Mouse (Mus musculus) liver, embryonic 12.5 days (tissue): ENCODE data around the gene Klhl6. TPM values are rescaled to one million over a fixed set of nuclear protein-coding genes. Genes with fewer than 3 reads are reported as not detected.

Experiments
- ATAC-seq: fragments of 200-750 bp; cut with Nextera tagmentation; 2 replicates; pipeline ENCODE4 v1.8.0; 2017; ENCODE audit warnings: moderate number of reproducible peaks, mild to moderate bottlenecking, moderate library complexity
- H3K27ac ChIP-seq: fragments of 300-500 bp; sonication (generic); 2 replicates; pipeline ENCODE4 v1.5.1; 2016; ENCODE audit warnings: mild to moderate bottlenecking
- H3K27me3 ChIP-seq: fragments of 300-500 bp; sonication (generic); replicated peaks from 2 replicates; pipeline ENCODE4 v1.6.1; 2016; ENCODE audit warnings: mild to moderate bottlenecking, moderate library complexity
- H3K36me3 ChIP-seq: fragments of 300-500 bp; sonication (generic); 2 replicates; pipeline ENCODE4 v1.6.1; 2016; ENCODE audit warnings: mild to moderate bottlenecking, moderate library complexity
- H3K4me1 ChIP-seq: fragments of 300-500 bp; sonication (generic); 2 replicates; pipeline ENCODE4 v1.6.1; 2016
- H3K4me2 ChIP-seq: fragments of 300-500 bp; sonication (generic); 2 replicates; pipeline ENCODE4 v1.6.1; 2016; ENCODE audit warnings: mild to moderate bottlenecking, moderate library complexity
- H3K4me3 ChIP-seq: fragments of 300-500 bp; sonication (generic); 2 replicates; pipeline ENCODE4 v1.5.1; 2016; ENCODE audit warnings: mild to moderate bottlenecking, moderate library complexity
- H3K9ac ChIP-seq: fragments of 300-500 bp; sonication (generic); 2 replicates; pipeline ENCODE4 v1.6.1; 2016; ENCODE audit warnings: mild to moderate bottlenecking, moderate library complexity
- H3K9me3 ChIP-seq: fragments of 300-500 bp; sonication (generic); replicated peaks from 2 replicates; pipeline ENCODE4 v1.6.1; 2016; ENCODE audit warnings: mild to moderate bottlenecking, moderate library complexity
- WGBS: fragments of 180-500 bp; shearing (Covaris S2); methylation state at CpG from one replicate; pipeline ENCODE4 v1.1.7; 2016; ENCODE audit not compliant: insufficient replicate concordance; 5-methylcytosine and 5-hydroxymethylcytosine counted together
- polyA plus RNA-seq: library from polyadenylated mRNA; unstranded; fragments of >200 nt; fragmentation: Nextera tagmentation; extraction: Ambion mirVana; gene quantifications from 2 replicates; pipeline ENCODE4 v1.2.1, GENCODE M21; 2016

Klhl6 gene
- polyA plus RNA-seq, 1 experiment from 2014 or later: 17.4 TPM

DNA sequence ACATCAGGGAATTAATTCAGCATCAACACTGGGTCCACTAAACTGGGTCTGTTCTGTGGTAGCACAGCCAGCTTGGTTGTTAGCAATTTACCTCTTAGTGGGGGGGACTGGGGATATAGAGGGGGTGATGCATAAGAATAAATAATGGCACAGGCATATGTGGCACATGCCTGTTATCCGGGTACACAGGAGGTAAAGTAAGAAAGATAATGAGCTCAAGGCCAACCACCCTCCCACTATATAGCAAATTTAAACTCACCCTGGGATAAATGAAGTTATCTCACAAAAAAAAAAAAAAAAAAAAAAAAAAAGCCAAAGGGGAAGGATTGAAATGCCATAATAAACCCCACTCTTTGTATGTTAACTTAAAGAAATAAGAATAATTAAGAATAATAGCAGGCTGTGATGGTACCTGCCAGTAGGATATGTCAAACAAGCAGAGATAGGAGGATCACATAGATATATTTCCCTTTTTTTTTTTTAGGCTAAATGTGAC lies 14.9 kb downstream of the Klhl6 start:
- no peaks in the 10 kb centered on the region for H3K9me3 ChIP-seq
- no peak overlapping the region for H3K9ac ChIP-seq
- peaks cover 5% of the 10 kb centered on the region; the same call in 1 of the 2 replicates for H3K36me3 ChIP-seq
- H3K4me1 ChIP-seq: peaks cover 15% of the 10 kb centered on the region; the same call in 1 of the 2 replicates
- ATAC-seq: no peak
- no peak overlapping the region for H3K27ac ChIP-seq
- no peak overlapping the region for H3K4me3 ChIP-seq
- H3K27me3 ChIP-seq: no peaks in the 10 kb centered on the region
- WGBS: 46% methylated on average over 1 of the region's 1 CpGs
- H3K4me2 ChIP-seq: no peak overlapping the region

DNA sequence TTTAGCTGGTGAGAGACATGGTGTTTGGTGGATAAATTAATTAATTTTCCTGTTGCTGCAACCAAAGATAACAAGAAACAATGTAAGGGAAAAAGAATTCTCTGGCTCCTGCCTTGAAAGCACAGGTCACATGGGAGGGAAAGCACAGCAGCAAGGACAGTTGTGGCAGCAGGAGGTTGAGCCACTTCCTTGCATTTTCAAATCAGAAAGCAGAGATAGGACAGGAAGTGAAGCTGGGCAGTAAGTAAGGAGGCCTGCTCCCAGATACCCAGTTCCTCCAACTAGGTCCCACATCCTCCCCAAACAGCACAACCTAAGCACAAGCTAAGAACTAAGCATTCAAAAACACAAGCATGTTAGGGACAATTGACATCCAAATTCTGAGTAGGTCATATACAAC lies 15.9 kb downstream of the Klhl6 start:
- Histone ChIP-seq H3K9me3 (no peaks in the 10 kb centered on the region), H3K4me2 (no peak overlapping the region), H3K27me3 (no peaks in the 10 kb centered on the region), H3K9ac (no peak overlapping the region), H3K36me3 (peaks cover 5% of the 10 kb centered on the region; the same call in 1 of the 2 replicates), H3K4me1 (peaks cover 15% of the 10 kb centered on the region; the same call in 1 of the 2 replicates), H3K4me3 (no peak overlapping the region), H3K27ac (no peak overlapping the region)
- no peak for ATAC-seq

DNA sequence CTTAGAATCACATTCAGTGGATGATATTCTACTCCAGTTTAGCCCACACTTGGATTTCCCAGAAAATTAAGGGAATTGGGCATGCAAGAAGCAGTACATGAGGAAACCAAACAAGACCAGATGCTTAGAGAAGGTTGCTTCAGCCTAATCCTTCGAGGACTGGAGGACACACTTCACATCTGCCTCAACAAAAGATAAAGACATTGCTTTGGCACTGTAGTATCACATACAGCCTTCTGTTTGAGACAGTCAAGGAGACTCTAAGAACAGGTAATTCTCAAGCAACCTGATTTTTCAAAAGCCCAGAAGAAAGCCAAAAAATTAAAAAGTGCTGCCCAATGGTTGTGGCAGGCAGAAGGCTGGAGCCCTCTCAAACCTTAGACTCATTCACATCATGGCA lies 16.4 kb downstream of the Klhl6 start:
- ATAC-seq: no peak
- H3K4me2 ChIP-seq: no peak overlapping the region
- peaks cover 5% of the 10 kb centered on the region; the same call in 1 of the 2 replicates for H3K36me3 ChIP-seq
- H3K9ac ChIP-seq: no peak overlapping the region
- no peaks in the 10 kb centered on the region for H3K9me3 ChIP-seq
- WGBS: 51% methylated on average over 1 of the region's 1 CpGs
- H3K4me1 ChIP-seq: peaks cover 15% of the 10 kb centered on the region; the same call in 1 of the 2 replicates
- H3K4me3 ChIP-seq: no peak overlapping the region
- no peak overlapping the region for H3K27ac ChIP-seq
- no peaks in the 10 kb centered on the region for H3K27me3 ChIP-seq

DNA sequence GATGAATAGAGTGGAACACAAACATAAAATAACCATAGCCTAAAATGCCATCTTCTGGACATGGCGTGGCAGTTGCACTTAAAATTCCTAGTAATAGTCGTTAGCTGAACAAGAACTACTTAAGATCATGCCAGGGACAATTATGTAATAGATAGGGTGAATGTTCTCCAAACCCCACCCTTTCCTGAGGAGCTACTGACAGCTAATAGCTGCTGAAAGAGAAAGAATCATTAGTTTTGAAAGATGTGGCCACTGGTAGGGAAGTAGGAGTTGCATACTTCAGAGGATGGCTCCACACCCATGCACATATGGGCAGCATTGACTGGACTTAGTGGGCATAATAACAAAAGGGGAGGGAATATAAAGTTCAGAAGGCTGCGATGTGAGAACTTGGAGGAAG lies 19.9 kb downstream of the Klhl6 start:
- Histone ChIP-seq H3K27me3 (no peaks in the 10 kb centered on the region), H3K36me3 (peaks cover 5% of the 10 kb centered on the region; the same call in 1 of the 2 replicates), H3K4me2 (no peak overlapping the region), H3K4me1 (peaks cover 15% of the 10 kb centered on the region; the same call in 1 of the 2 replicates), H3K27ac (no peak overlapping the region), H3K9ac (no peak overlapping the region), H3K9me3 (no peaks in the 10 kb centered on the region), H3K4me3 (no peak overlapping the region)
- whole genome bisulfite sequencing: 66% methylated on average over 3 of the region's 3 CpGs
- no peak for ATAC-seq

DNA sequence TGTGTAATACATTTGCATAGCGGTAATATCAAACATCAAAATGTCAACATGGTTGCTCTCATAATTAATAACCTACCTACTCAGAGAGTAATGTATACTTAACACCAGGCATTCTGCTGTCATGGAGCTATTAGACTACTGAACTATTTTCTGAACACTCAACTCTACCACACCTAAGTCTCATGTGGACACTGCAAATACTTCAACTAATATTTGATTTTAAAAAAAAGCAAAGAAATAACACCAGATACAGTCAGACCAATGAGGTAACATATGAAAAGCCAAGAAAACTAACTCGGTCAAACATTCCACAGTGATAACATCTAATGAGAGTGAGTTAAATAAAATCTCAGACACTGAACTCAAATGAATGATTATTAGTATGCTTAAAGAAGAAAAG lies 21.8 kb downstream of the Klhl6 start:
- Histone ChIP-seq H3K4me1 (no peaks in the 10 kb centered on the region), H3K36me3 (peaks cover 5% of the 10 kb centered on the region; the same call in 1 of the 2 replicates), H3K9ac (no peak overlapping the region), H3K4me2 (no peak overlapping the region), H3K27me3 (no peaks in the 10 kb centered on the region), H3K27ac (no peak overlapping the region), H3K9me3 (no peaks in the 10 kb centered on the region), H3K4me3 (no peak overlapping the region)
- WGBS: 67% methylated on average over 2 of the region's 2 CpGs
- ATAC-seq: no peak

DNA sequence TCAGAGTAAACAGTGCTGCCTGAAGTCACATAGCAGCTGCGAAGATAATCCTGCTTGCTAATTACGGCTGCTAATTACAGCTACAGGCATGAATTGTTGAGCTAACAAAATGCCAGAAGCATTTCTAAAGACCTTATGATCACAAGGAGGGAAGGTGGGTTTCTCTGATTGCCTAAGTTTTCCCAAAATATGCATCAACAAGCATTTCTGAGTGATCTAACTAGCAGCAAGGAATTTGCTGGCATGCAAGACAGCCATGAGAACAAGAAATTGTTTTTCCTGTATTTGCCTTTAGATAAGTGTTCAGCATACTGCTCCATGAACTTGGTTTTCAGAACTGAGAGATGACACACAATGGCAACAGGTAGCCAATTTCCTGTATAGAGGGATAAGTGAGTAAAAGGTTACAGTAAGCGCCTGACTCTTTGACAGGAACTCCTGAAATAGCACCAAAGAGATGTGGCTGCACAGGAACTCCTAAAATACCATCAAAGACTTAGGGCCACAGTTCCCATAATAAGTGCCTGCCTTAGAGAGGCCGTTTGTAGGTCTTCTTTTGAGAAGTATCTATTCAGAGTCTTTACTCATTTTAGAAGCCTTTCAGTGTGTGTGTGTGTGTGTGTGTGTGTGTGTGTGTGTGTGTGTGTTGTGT lies 22.3 kb downstream of the Klhl6 start:
- 42% methylated on average over 4 of the region's 4 CpGs for WGBS
- no peak overlapping the region for H3K9ac ChIP-seq
- no peak overlapping the region for H3K27ac ChIP-seq
- peaks cover 2% of the 10 kb centered on the region; the same call in 1 of the 2 replicates for H3K36me3 ChIP-seq
- no peaks in the 10 kb centered on the region for H3K9me3 ChIP-seq
- no peak overlapping the region for H3K4me3 ChIP-seq
- H3K4me1 ChIP-seq: no peaks in the 10 kb centered on the region
- no peak overlapping the region for H3K4me2 ChIP-seq
- no peak for ATAC-seq
- H3K27me3 ChIP-seq: no peaks in the 10 kb centered on the region

DNA sequence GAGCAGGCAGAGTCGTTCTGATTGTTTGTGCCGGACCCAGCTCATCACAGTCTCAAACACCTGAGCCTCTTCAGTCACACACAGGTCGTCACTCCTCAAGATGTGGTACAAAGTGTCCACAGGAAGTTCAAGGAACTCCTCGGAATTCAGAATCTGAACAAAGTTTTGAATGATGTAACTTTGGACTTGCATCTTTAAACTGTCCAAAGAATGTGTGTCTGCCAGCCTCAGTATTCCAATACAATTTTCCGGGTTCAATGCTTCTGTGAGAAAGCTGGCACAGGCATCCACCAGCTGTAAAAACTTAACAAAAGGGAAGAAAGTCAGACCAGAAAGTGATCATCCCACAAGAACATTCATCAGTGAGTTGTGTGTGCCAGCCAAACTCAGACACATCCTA lies 25.8 kb downstream of the Klhl6 start:
- Histone ChIP-seq H3K4me1 (no peaks in the 10 kb centered on the region), H3K9ac (no peak overlapping the region), H3K36me3 (no peaks in the 10 kb centered on the region), H3K4me3 (no peak overlapping the region), H3K9me3 (no peaks in the 10 kb centered on the region), H3K27ac (no peak overlapping the region), H3K4me2 (no peak overlapping the region), H3K27me3 (no peaks in the 10 kb centered on the region)
- ATAC-seq: no peak
- 73% methylated on average over 5 of the region's 5 CpGs for WGBS

DNA sequence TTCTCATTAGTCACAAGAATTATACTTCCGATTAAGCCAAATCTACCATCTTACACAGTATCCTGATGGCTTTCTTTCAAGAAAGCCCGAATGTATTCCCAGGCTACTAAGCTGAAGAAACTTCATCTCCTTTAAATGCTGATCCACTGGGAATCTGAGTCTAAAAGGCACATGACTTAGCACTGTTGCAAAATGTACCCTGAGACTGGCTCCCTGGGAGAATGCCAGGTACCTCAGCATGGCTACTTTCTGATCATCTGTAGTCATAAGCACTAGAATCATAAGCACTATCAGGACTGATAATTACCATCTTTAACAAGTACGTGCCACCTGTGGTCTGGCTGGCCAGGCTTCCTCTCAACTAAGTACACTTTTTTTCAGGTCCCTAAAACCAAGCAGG lies 35.5 kb downstream of the Klhl6 start:
- Histone ChIP-seq H3K4me1 (no peaks in the 10 kb centered on the region), H3K27ac (no peak overlapping the region), H3K27me3 (no peaks in the 10 kb centered on the region), H3K4me3 (no peak overlapping the region), H3K4me2 (no peak overlapping the region), H3K36me3 (no peaks in the 10 kb centered on the region), H3K9ac (no peak overlapping the region), H3K9me3 (no peaks in the 10 kb centered on the region)
- no peak for ATAC-seq
- 61% methylated on average over 3 of the region's 3 CpGs for WGBS

DNA sequence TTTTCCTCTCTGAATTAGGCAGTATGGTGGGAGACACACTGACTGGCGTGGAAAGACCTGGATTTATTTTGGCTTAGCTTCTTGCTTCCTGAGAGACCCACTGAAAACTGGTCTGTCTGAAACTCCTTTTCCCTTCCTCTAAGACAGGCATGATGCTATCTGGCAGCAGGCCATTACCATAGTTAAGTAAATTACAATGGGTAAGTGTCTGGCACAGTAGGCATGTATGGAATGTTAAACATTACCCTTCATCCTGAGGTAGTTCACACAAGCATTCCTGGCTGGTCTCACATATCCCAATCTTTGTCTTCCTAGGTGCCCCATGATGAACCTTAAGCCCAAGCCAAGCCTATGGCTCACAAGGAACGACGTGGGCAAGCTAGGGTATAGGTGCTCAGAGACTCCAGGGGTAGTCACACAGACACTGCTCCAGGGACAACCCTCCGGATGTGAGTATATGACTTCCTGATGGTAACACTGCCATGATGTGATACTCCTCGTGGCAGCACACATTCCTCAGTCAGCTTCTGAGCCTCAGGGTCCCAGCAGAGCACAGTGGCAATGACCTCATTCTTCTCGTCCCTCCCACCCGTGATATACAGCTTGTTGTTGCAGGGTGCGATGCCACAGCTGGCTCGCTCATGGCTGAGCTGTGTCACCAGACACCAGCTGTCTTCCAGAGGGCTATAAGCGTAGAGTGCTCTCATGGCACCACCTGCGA lies 36.1 kb downstream of the Klhl6 start:
- 73% methylated on average over 11 of the region's 11 CpGs for WGBS
- Histone ChIP-seq H3K4me1 (no peaks in the 10 kb centered on the region), H3K9me3 (no peaks in the 10 kb centered on the region), H3K27me3 (no peaks in the 10 kb centered on the region), H3K4me2 (no peak overlapping the region), H3K27ac (no peak overlapping the region), H3K4me3 (no peak overlapping the region), H3K36me3 (no peaks in the 10 kb centered on the region), H3K9ac (no peak overlapping the region)
- no peak for ATAC-seq

DNA sequence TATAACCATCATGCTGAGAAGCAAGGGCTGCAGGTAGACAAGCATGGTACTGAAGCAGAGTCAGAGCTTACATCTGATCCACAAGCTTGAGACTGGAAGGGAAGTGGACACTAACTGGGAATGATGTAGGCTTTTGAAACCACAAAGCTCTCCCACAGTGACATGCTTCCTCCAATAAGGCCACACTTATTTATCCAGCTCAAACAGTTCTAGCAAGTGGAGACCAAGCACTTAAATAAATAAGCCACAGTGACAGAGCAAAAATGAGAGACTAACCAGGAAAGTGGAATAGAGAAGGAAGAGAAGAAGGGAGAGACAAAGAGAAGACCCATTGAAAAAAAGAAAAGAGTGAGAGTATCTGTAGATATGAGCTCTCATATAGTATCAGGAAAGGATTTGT lies 62.0 kb downstream of the Klhl6 start:
- Histone ChIP-seq H3K9me3 (no peaks in the 10 kb centered on the region), H3K27me3 (no peaks in the 10 kb centered on the region), H3K4me3 (no peak overlapping the region), H3K4me1 (no peaks in the 10 kb centered on the region), H3K27ac (no peak overlapping the region), H3K9ac (no peak overlapping the region), H3K36me3 (no peaks in the 10 kb centered on the region), H3K4me2 (no peak overlapping the region)
- ATAC-seq: no peak

DNA sequence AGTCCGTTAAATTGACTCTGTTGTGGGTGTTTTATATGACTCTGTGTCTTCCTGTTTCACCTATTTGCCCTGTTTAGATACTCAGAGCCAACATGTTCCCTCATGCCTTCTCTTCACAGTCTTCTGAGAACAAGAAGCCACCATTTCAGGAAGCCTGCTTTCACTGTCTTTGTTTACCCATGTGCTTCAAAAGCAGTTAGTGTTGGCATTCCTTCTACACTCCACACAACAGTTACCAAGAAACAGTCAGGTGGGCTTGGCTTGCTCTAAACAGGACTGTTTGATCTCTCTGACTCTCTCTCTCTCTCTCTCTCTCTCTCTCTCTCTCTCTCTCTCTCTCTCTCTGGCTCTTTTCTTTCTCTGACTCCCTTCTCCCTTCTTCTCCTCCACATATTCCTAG lies 64.6 kb downstream of the Klhl6 start:
- no peak for ATAC-seq
- H3K27ac ChIP-seq: no peak overlapping the region
- no peak overlapping the region for H3K9ac ChIP-seq
- H3K36me3 ChIP-seq: no peaks in the 10 kb centered on the region
- H3K9me3 ChIP-seq: no peaks in the 10 kb centered on the region
- WGBS: 58% methylated on average over 1 of the region's 1 CpGs
- H3K4me2 ChIP-seq: no peak overlapping the region
- H3K4me1 ChIP-seq: no peaks in the 10 kb centered on the region
- H3K27me3 ChIP-seq: no peaks in the 10 kb centered on the region
- H3K4me3 ChIP-seq: no peak overlapping the region

DNA sequence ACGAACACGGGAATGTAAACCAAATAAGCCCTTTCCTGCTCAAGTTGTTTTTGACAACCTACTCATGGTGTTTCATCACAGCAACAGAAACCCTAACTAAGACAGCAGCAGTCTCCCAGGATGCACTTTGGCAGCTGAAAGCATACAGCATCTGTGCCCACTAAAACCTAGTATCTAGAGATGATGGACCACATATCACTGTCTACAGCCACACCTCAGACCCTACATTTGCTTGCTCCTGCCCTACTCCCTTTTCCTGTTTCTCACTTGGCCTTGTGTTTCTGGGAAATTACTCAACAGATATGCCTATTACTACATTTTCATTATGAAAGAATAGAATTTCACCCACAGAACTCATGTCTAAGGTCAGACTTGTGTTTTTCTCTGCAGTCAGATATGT lies 70.3 kb downstream of the Klhl6 start:
- WGBS: 69% methylated on average over 2 of the region's 2 CpGs
- Histone ChIP-seq H3K4me1 (no peaks in the 10 kb centered on the region), H3K4me2 (no peak overlapping the region), H3K27me3 (no peaks in the 10 kb centered on the region), H3K4me3 (no peak overlapping the region), H3K36me3 (no peaks in the 10 kb centered on the region), H3K27ac (no peak overlapping the region), H3K9me3 (no peaks in the 10 kb centered on the region), H3K9ac (no peak overlapping the region)
- ATAC-seq: no peak
